Mouse (Mus musculus): Measurements from ENCODE around the gene Nr1d1.

GRCm38 (mm10) chr11:98741051-98741620 lies 34.0 kb downstream of the Nr1d1 start:
- TF ChIP-seq POLR2A (IDR thresholded peaks at IDR 0.05; ENCODE audit: control insufficient read depth in 1 of 2, insufficient read depth in 1 of 2, low read depth in 1 of 2, low read length in 2 of 2, poor library complexity in 1 of 2) (no peak), CTCF (IDR thresholded peaks at IDR 0.05 in 2 of 3, conservative IDR thresholded peaks at IDR 0.05 in 1 of 3; ENCODE audit: control insufficient read depth in 1 of 3, insufficient read depth in 1 of 3, low read depth in 2 of 3, low read length in 3 of 3, poor library complexity in 1 of 3, severe bottlenecking in 1 of 3) (no peak), EP300 (IDR thresholded peaks at IDR 0.05; ENCODE audit: low read depth in 1 of 2, low read length in 2 of 2) (no peak; a peak in 1 of 4 replicates), NELFE (IDR thresholded peaks at IDR 0.05; ENCODE audit: low read depth, low read length) (no peak), MEF2A (IDR thresholded peaks at IDR 0.05; ENCODE audit: extremely low read depth, insufficient replicate concordance, low read depth, low read length, poor library complexity, severe bottlenecking) (no peak), UBTF (IDR thresholded peaks at IDR 0.05; ENCODE audit: borderline replicate concordance, insufficient read depth, low read depth, low read length) (no peak)

All from MEL (cell line).